Mouse (Mus musculus) kidney, postnatal 0 days (tissue): ENCODE measurements around the gene Narfl. TPM values are rescaled to one million over a fixed set of nuclear protein-coding genes. Genes with fewer than 3 reads are reported as not detected.
A peak's percentile ranks its signal among the peaks of the same experiment; 100 is the strongest.

Source experiments
- ATAC-seq: fragments of 200-750 bp; cut with Nextera tagmentation; replicated peaks from 2 replicates; pipeline ENCODE4 v1.8.0; 2017; ENCODE audit warnings: low read depth, moderate number of reproducible peaks, moderate TSS enrichment, moderate library complexity; ENCODE audit not compliant: low FRiP score
- DNase-seq: peaks from one replicate; pipeline ENCODE4 v3.0.0-alpha.2; 2016; ENCODE audit warnings: low spot score
- H3K27ac ChIP-seq: fragments of 300-500 bp; sonication (generic); 2 replicates; pipeline ENCODE4 v1.5.1; 2014; ENCODE audit warnings: mild to moderate bottlenecking
- H3K27me3 ChIP-seq: fragments of 300-500 bp; sonication (generic); 2 replicates; pipeline ENCODE4 v1.6.1; 2014; ENCODE audit warnings: low read length, mixed read lengths; ENCODE audit not compliant: insufficient read depth
- H3K36me3 ChIP-seq: fragments of 300-500 bp; sonication (generic); 2 replicates; pipeline ENCODE4 v1.6.1; 2014; ENCODE audit warnings: low read length, mixed read lengths; ENCODE audit not compliant: insufficient read depth
- H3K4me1 ChIP-seq: fragments of 300-500 bp; sonication (generic); replicated peaks from 2 replicates; pipeline ENCODE4 v1.6.1; 2014; ENCODE audit warnings: antibody characterized with exemption, low read length, mixed read lengths; ENCODE audit not compliant: insufficient read depth
- H3K4me2 ChIP-seq: fragments of 300-500 bp; sonication (generic); 2 replicates; pipeline ENCODE4 v1.6.1; 2014; ENCODE audit warnings: mild to moderate bottlenecking, low read length, moderate library complexity, mixed read lengths
- H3K4me3 ChIP-seq: fragments of 300-500 bp; sonication (generic); replicated peaks from 2 replicates; pipeline ENCODE4 v1.5.1; 2014; ENCODE audit warnings: low read depth, low read length
- H3K9ac ChIP-seq: fragments of 300-500 bp; sonication (generic); 2 replicates; pipeline ENCODE4 v1.6.1; 2014; ENCODE audit warnings: low read depth, low read length
- H3K9me3 ChIP-seq: fragments of 300-500 bp; sonication (generic); replicated peaks from 2 replicates; pipeline ENCODE4 v1.6.1; 2016; ENCODE audit warnings: low read length, inconsistent platforms, mixed read lengths
- CTCF ChIP-seq: IDR thresholded peaks from 2 replicates; pipeline ENCODE4 v1.5.1; 2016; ENCODE audit warnings: antibody characterized with exemption, low read depth, mild to moderate bottlenecking, moderate library complexity
- WGBS: fragments of 180-500 bp; shearing (Covaris S2); extraction: QIAGEN DNeasy Blood & Tissue Kit; methylation state at CpG from one replicate; pipeline ENCODE4 v1.1.7; 2014; 5-methylcytosine and 5-hydroxymethylcytosine counted together
- polyA plus RNA-seq: library from polyadenylated mRNA; unstranded; fragments of >200 nt; fragmentation: Nextera tagmentation; extraction: Ambion mirVana; gene quantifications from 2 replicates; pipeline ENCODE4 v1.2.1, GENCODE M21; 2015

Gene Narfl
- polyA plus RNA-seq, 1 experiment from 2014 or later, result 34.5 TPM

- Histone ChIP-seq H3K4me1 (no peaks in the 10 kb centered on the region; the same call in 1 of the 2 replicates), H3K27ac (no peak overlapping the region), H3K9me3 (no peaks in the 10 kb centered on the region), H3K36me3 (no peaks in the 10 kb centered on the region), H3K27me3 (no peaks in the 10 kb centered on the region), H3K4me3 (no peak overlapping the region), H3K9ac (no peak overlapping the region), H3K4me2 (no peak overlapping the region)
- 88% methylated on average over 6 of the region's 6 CpGs for WGBS
- DNase-seq, result no peak
- ATAC-seq, result no peak
- TF ChIP-seq CTCF, result no peak
Measured at GRCm38 (mm10) chr17:25749314-25749713, 24.3 kb upstream of the Narfl start.

GRCm38 (mm10) chr17:25751446-25751845 lies 22.1 kb upstream of the Narfl start:
- H3K4me1 ChIP-seq, result no peaks in the 10 kb centered on the region; the same call in 1 of the 2 replicates
- DNase-seq, result peak; percentile 32
- H3K9ac ChIP-seq, result 0 out of 2 replicates have a peak overlapping the region, but pooled peaks have one; percentile 28
- no peak for ATAC-seq
- H3K36me3 ChIP-seq, result no peaks in the 10 kb centered on the region
- WGBS, result 23% methylated on average over 5 of the region's 5 CpGs
- H3K4me2 ChIP-seq, result no peak overlapping the region
- TF ChIP-seq CTCF, result no peak
- H3K27me3 ChIP-seq, result no peaks in the 10 kb centered on the region
- no peak overlapping the region for H3K4me3 ChIP-seq
- H3K27ac ChIP-seq, result no peak overlapping the region
- no peaks in the 10 kb centered on the region for H3K9me3 ChIP-seq

DNA sequence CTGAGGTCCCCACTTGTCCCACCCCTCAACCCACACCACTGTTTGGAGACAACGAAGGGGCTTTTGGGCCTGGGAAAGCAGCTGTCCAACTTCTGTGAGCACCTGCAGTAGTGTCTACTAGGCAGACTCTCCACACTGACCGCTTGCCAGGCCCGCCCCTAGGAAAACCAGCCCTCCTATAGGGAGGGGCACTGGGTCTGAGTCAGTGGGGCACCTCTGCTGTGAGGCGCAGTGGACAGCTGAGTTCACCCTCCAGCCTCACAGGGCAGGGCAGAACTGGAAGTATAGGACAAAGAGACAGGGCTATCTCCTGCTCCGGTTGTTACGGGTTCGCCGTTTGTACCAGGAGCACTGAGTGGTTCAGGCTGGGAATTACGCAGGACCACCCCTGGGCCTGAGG lies 19.3 kb upstream of the Narfl start, which contains the start of gene Msln:
TSS of gene Msln (minus strand) at position 138 of the 400 bp plus-strand sequence.
- Histone ChIP-seq H3K27me3 (no peaks in the 10 kb centered on the region), H3K4me2 (no peak within 1 kb of the TSS), H3K9me3 (no peaks in the 10 kb centered on the region), H3K27ac (no peak within 1 kb of the TSS), H3K4me3 (no peak within 1 kb of the TSS), H3K9ac (no peak within 1 kb of the TSS), H3K4me1 (no peaks in the 10 kb centered on the region; the same call in 1 of the 2 replicates), H3K36me3 (no peaks in the 10 kb centered on the region)
- no peak for ATAC-seq
- no peak for TF ChIP-seq CTCF
- no peak for DNase-seq
- WGBS, result 86% methylated on average over 9 of the region's 9 CpGs

GRCm38 (mm10) chr17:25755086-25755485 lies 18.5 kb upstream of the Narfl start:
- Histone ChIP-seq H3K9ac (no peak overlapping the region), H3K9me3 (no peaks in the 10 kb centered on the region), H3K27me3 (no peaks in the 10 kb centered on the region), H3K4me2 (no peak overlapping the region), H3K36me3 (no peaks in the 10 kb centered on the region), H3K4me3 (no peak overlapping the region), H3K27ac (no peak overlapping the region), H3K4me1 (no peaks in the 10 kb centered on the region; the same call in 1 of the 2 replicates)
- DNase-seq (no peak), ATAC-seq (no peak)
- TF ChIP-seq CTCF, result no peak
- WGBS, result 80% methylated on average over 4 of the region's 4 CpGs

GRCm38 (mm10) chr17:25755627-25756377 lies 17.8 kb upstream of the Narfl start:
- no peaks in the 10 kb centered on the region for H3K36me3 ChIP-seq
- H3K4me2 ChIP-seq, result no peak overlapping the region
- DNase-seq (peak; percentile 18), ATAC-seq (peak; percentile 41; the same call in 1 of the 2 replicates)
- WGBS, result 18% methylated on average over 4 of the region's 4 CpGs
- no peaks in the 10 kb centered on the region; the same call in 1 of the 2 replicates for H3K4me1 ChIP-seq
- no peak overlapping the region for H3K4me3 ChIP-seq
- H3K27ac ChIP-seq, result no peak overlapping the region
- no peaks in the 10 kb centered on the region for H3K9me3 ChIP-seq
- H3K27me3 ChIP-seq, result no peaks in the 10 kb centered on the region
- H3K9ac ChIP-seq, result no peak overlapping the region
- no peak for TF ChIP-seq CTCF

- Histone ChIP-seq H3K36me3 (no peaks in the 10 kb centered on the region), H3K9me3 (no peaks in the 10 kb centered on the region), H3K4me2 (no peak overlapping the region), H3K4me1 (no peaks in the 10 kb centered on the region), H3K9ac (no peak overlapping the region), H3K4me3 (no peak overlapping the region), H3K27me3 (no peaks in the 10 kb centered on the region), H3K27ac (no peak overlapping the region)
- no peak for DNase-seq
- TF ChIP-seq CTCF, result no peak
- ATAC-seq, result peak; percentile 34; the same call in 1 of the 2 replicates
- WGBS, result 63% methylated on average over 9 of the region's 9 CpGs
Measured at GRCm38 (mm10) chr17:25756378-25757242, 17.0 kb upstream of the Narfl start.
